Mouse (Mus musculus): ENCODE data around the gene Zscan5b. TPM values are rescaled to one million over a fixed set of nuclear protein-coding genes. Genes with fewer than 3 reads are reported as not detected.

Gene Zscan5b
- total and polyA plus RNA-seq, 2 experiments = not detected

GRCm38 (mm10) chr7:6285842-6286705, 64.0 kb downstream of the Zscan5b start, which contains the start of gene Zfp667:
Gene Zfp667 (plus strand): TSS chr7:6286579.
- peak; percentile 87 for DNase-seq (ENCODE audit: extremely low read depth, low read depth, low spot score)
- no peaks in the 10 kb centered on the region for H3K27me3 ChIP-seq (ENCODE audit: control insufficient read depth, insufficient read depth, low read length)
- TF ChIP-seq CTCF (IDR thresholded peaks at IDR 0.05; ENCODE audit: low read depth, low read length) (no peak), POLR2A (IDR thresholded peaks at IDR 0.05; ENCODE audit: extremely low read depth, insufficient read depth, low read length) (peak; percentile 45; the same call in 1 of the 2 replicates)
- peak within 1 kb of the TSS; percentile 32 for H3K27ac ChIP-seq (replicated peaks; ENCODE audit: insufficient read depth, low read depth, low read length)
- WGBS = 3% methylated on average over 50 of the region's 50 CpGs
- H3K79me2 ChIP-seq (ENCODE audit: control insufficient read depth, insufficient read depth, low read length) = no peaks in the 10 kb centered on the region
- peak within 1 kb of the TSS; percentile 67 for H3K4me3 ChIP-seq (ENCODE audit: insufficient read depth, low read depth, low read length)
- peaks cover 5% of the 10 kb centered on the region; the same call in 1 of the 2 replicates for H3K4me1 ChIP-seq (ENCODE audit: control insufficient read depth, insufficient read depth, low read length)
- peak within 1 kb of the TSS; percentile 76 for H3K9ac ChIP-seq (ENCODE audit: low read depth, low read length)
- H3K36me3 ChIP-seq (ENCODE audit: control insufficient read depth, insufficient read depth, low read length) = no peaks in the 10 kb centered on the region

GRCm38 (mm10) chr7:6286921-6287531, 64.9 kb downstream of the Zscan5b start:
- no peaks in the 10 kb centered on the region for H3K27me3 ChIP-seq (ENCODE audit: control insufficient read depth, insufficient read depth, low read length)
- no peak overlapping the region for H3K27ac ChIP-seq (replicated peaks; ENCODE audit: insufficient read depth, low read depth, low read length)
- WGBS = 52% methylated on average over 15 of the region's 15 CpGs
- no peaks in the 10 kb centered on the region for H3K79me2 ChIP-seq (ENCODE audit: control insufficient read depth, insufficient read depth, low read length)
- peak; percentile 26 for DNase-seq (ENCODE audit: extremely low read depth, low read depth, low spot score)
- H3K9ac ChIP-seq (ENCODE audit: low read depth, low read length) = peak overlapping the region; percentile 76
- H3K36me3 ChIP-seq (ENCODE audit: control insufficient read depth, insufficient read depth, low read length) = no peaks in the 10 kb centered on the region
- peak overlapping the region; percentile 67 for H3K4me3 ChIP-seq (ENCODE audit: insufficient read depth, low read depth, low read length)
- TF ChIP-seq CTCF (IDR thresholded peaks at IDR 0.05; ENCODE audit: low read depth, low read length) = no peak
- no peak for TF ChIP-seq POLR2A (IDR thresholded peaks at IDR 0.05; ENCODE audit: extremely low read depth, insufficient read depth, low read length)
- H3K4me1 ChIP-seq (ENCODE audit: control insufficient read depth, insufficient read depth, low read length) = peaks cover 5% of the 10 kb centered on the region; the same call in 1 of the 2 replicates

Other genes with a start within 250 kb of the Zscan5b start
- not detected in 2 replicates for gene Vmn1r65, start 211.3 kb upstream of the Zscan5b start, total RNA-seq (2014; rRNA removed)
- gene Vmn1r65, start 211.3 kb upstream of the Zscan5b start, polyA plus RNA-seq (2012; rRNA removed) = not detected in 2 replicates
- not detected in 2 replicates for gene Nlrp4c, start 177.1 kb upstream of the Zscan5b start, total RNA-seq (2014; rRNA removed)
- not detected in 2 replicates for gene Nlrp4c, start 177.1 kb upstream of the Zscan5b start, polyA plus RNA-seq (2012; rRNA removed)
- 33.7 and 36.8 TPM in 2 replicates for gene Zfp787, start 66.3 kb upstream of the Zscan5b start, total RNA-seq (2014; rRNA removed)
- 46.0 and 51.7 TPM in 2 replicates for gene Zfp787, start 66.3 kb upstream of the Zscan5b start, polyA plus RNA-seq (2012; rRNA removed)
- 11.0 and 17.5 TPM in 2 replicates for gene Zfp444, start 50.1 kb upstream of the Zscan5b start, total RNA-seq (2014; rRNA removed)
- gene Zfp444, start 50.1 kb upstream of the Zscan5b start, polyA plus RNA-seq (2012; rRNA removed) = 23.9 and 29.7 TPM in 2 replicates
- gene Galp, start 25.2 kb upstream of the Zscan5b start, total RNA-seq (2014; rRNA removed) = not detected in 2 replicates
- not detected in 2 replicates for gene Galp, start 25.2 kb upstream of the Zscan5b start, polyA plus RNA-seq (2012; rRNA removed)
- gene Epp13, start 30.4 kb downstream of the Zscan5b start, total RNA-seq (2014; rRNA removed) = not detected in 2 replicates
- not detected in 2 replicates for gene Epp13, start 30.4 kb downstream of the Zscan5b start, polyA plus RNA-seq (2012; rRNA removed)
- gene Zfp667, start 64.3 kb downstream of the Zscan5b start, total RNA-seq (2014; rRNA removed) = 1.5 and 1.6 TPM in 2 replicates
- 0.21 and 0.43 TPM in 2 replicates for gene Zfp667, start 64.3 kb downstream of the Zscan5b start, polyA plus RNA-seq (2012; rRNA removed)
- gene Zfp583, start 109.0 kb downstream of the Zscan5b start, total RNA-seq (2014; rRNA removed) = 0.27 and 0.28 TPM in 2 replicates
- gene Zfp583, start 109.0 kb downstream of the Zscan5b start, polyA plus RNA-seq (2012; rRNA removed) = 0.05 TPM in 1 of 2 replicates, not detected in the other
- under 0.01 and 0.07 TPM in 2 replicates for gene Gm3854, start 121.5 kb downstream of the Zscan5b start, total RNA-seq (2014; rRNA removed)
- gene Gm3854, start 121.5 kb downstream of the Zscan5b start, polyA plus RNA-seq (2012; rRNA removed) = not detected in 2 replicates
- gene Zfp78, start 141.0 kb downstream of the Zscan5b start, total RNA-seq (2014; rRNA removed) = 0.74 and 1.3 TPM in 2 replicates
- gene Zfp78, start 141.0 kb downstream of the Zscan5b start, polyA plus RNA-seq (2012; rRNA removed) = 0.21 and 0.68 TPM in 2 replicates
- gene Zfp28, start 161.0 kb downstream of the Zscan5b start, total RNA-seq (2014; rRNA removed) = 1.2 and 1.9 TPM in 2 replicates
- gene Zfp28, start 161.0 kb downstream of the Zscan5b start, polyA plus RNA-seq (2012; rRNA removed) = 0.21 and 0.51 TPM in 2 replicates
- not detected in 2 replicates for gene Smim17, start 176.4 kb downstream of the Zscan5b start, total RNA-seq (2014; rRNA removed)
- gene Smim17, start 176.4 kb downstream of the Zscan5b start, polyA plus RNA-seq (2012; rRNA removed) = not detected in 2 replicates
- not detected in 2 replicates for gene Gm20715, start 188.0 kb downstream of the Zscan5b start, total RNA-seq (2014; rRNA removed)
- gene Gm20715, start 188.0 kb downstream of the Zscan5b start, polyA plus RNA-seq (2012; rRNA removed) = not detected in 2 replicates
- gene Olfr1344, start 216.4 kb downstream of the Zscan5b start, total RNA-seq (2014; rRNA removed) = not detected in 2 replicates
- gene Olfr1344, start 216.4 kb downstream of the Zscan5b start, polyA plus RNA-seq (2012; rRNA removed) = not detected in 2 replicates
- gene Olfr1336, start 233.9 kb downstream of the Zscan5b start, total RNA-seq (2014; rRNA removed) = not detected in 2 replicates
- gene Olfr1336, start 233.9 kb downstream of the Zscan5b start, polyA plus RNA-seq (2012; rRNA removed) = not detected in 2 replicates
- gene Olfr1346, start 244.8 kb downstream of the Zscan5b start, total RNA-seq (2014; rRNA removed) = not detected in 2 replicates
- not detected in 2 replicates for gene Olfr1346, start 244.8 kb downstream of the Zscan5b start, polyA plus RNA-seq (2012; rRNA removed)